Mouse (Mus musculus) kidney, adult 2 months (tissue): Measurements from ENCODE around the gene Mef2c. TPM values are rescaled to one million over a fixed set of nuclear protein-coding genes. Genes with fewer than 3 reads are reported as not detected.

Experiments
- DNase-seq: peaks from one replicate; pipeline ENCODE4 v3.0.0; 2021
- H3K27ac ChIP-seq: fragments of 200-500 bp; 2 replicates; pipeline ENCODE4 v1.5.1; 2012; ENCODE audit warnings: low read depth, low read length, control low read depth, inconsistent platforms; ENCODE audit not compliant: insufficient read depth
- H3K27me3 ChIP-seq: fragments of 200-500 bp; replicated peaks from 2 replicates; pipeline ENCODE4 v1.6.1; 2012; ENCODE audit warnings: mild to moderate bottlenecking, moderate library complexity, low read length, inconsistent platforms; ENCODE audit not compliant: control insufficient read depth, insufficient read depth
- H3K36me3 ChIP-seq: fragments of 200-500 bp; 2 replicates; pipeline ENCODE4 v1.6.1; 2012; ENCODE audit warnings: mild to moderate bottlenecking, moderate library complexity, low read length, inconsistent platforms; ENCODE audit not compliant: control insufficient read depth, insufficient read depth
- H3K4me1 ChIP-seq: fragments of 200-500 bp; 2 replicates; pipeline ENCODE4 v1.6.1; 2011; ENCODE audit warnings: low read length; ENCODE audit not compliant: control insufficient read depth, insufficient read depth
- H3K4me3 ChIP-seq: fragments of 200-500 bp; 2 replicates; pipeline ENCODE4 v1.5.1; 2011; ENCODE audit warnings: mild to moderate bottlenecking, low read depth, low read length, control low read depth; ENCODE audit not compliant: insufficient read depth
- CTCF ChIP-seq: fragments of 200-500 bp; conservative IDR thresholded peaks from 2 replicates; pipeline ENCODE4 v1.5.1; 2011; ENCODE audit warnings: low read depth, mild to moderate bottlenecking, control low read depth, low read length, moderate library complexity, mixed read lengths; ENCODE audit not compliant: insufficient read depth, insufficient read length
- POLR2A ChIP-seq: fragments of 200-500 bp; IDR thresholded peaks from one replicate; pipeline ENCODE4 v1.6.1; 2011; ENCODE audit warnings: low read depth, low read length, control low read depth
- WGBS: fragments of 180-500 bp; shearing (Covaris S2); methylation state at CpG from one replicate; pipeline ENCODE4 v1.1.7; 2018; 5-methylcytosine and 5-hydroxymethylcytosine counted together
- polyA plus RNA-seq: library from polyadenylated mRNA; depleted of rRNA; stranded (reverse); fragments of >200 nt; gene quantifications from 2 replicates; pipeline ENCODE4 v1.2.3, GENCODE M21; 2012

Mef2c gene
- polyA plus RNA-seq, 1 experiment, result 12.8 TPM

DNA sequence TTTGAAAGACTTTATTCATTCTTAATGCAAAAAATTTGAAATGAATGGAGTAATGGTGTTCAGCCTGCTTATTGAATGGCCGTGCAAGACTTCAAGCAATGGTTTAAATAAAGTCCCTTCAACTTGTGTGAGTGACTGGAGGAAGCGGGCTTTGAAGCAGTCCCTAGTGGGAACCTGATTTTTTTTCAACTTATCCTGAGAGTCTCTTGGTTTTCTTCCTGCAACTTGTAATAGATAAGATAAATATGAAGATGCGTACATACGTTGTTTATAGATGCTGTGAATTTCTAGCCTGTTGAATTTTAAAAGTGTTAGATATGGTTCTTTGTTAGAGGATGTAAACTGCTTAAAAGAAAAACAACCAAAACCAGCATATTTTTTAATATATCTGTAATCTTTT, 27.1 kb downstream of the Mef2c start:
- Histone ChIP-seq H3K4me3 (no peak overlapping the region), H3K27me3 (no peaks in the 10 kb centered on the region), H3K36me3 (no peaks in the 10 kb centered on the region), H3K4me1 (no peaks in the 10 kb centered on the region), H3K27ac (no peak overlapping the region)
- TF ChIP-seq POLR2A, result no peak
- no peak for TF ChIP-seq CTCF
- 84% methylated on average over 4 of the region's 4 CpGs for WGBS
- no peak for DNase-seq

DNA sequence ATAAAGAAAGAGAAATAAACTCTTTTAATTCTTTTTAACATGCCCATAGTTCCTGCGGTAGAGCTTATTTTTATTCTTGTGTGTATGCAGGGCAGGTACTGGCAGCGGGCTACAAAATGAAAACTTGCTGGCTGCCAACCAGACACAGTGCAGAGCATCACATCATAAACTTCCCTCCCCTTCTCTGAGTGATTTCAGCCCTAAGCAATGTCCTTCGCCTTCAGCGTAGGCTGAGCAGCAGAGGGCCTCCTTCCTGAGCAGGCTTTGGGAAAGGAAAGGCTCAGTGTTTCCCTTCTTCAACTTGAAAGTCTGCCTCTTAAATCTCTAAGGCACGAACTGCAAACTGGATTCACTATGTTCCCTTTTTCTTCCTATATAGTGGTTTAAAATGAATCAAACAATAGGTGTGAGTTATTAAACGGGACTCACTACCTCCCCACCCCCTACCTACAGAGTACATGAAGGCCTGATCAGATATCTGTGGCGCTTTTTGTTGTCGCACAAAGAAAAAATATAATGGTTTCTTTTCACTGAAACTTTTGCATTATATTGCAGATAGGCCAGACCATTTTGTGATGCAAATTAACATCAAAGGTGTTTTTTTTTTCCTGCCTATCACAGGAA, 28.2 kb downstream of the Mef2c start:
- WGBS, result 50% methylated on average over 8 of the region's 8 CpGs
- Histone ChIP-seq H3K4me3 (no peak overlapping the region), H3K36me3 (no peaks in the 10 kb centered on the region), H3K27ac (no peak overlapping the region), H3K27me3 (no peaks in the 10 kb centered on the region), H3K4me1 (no peaks in the 10 kb centered on the region)
- TF ChIP-seq CTCF, result 0 out of 2 replicates have a peak, but pooled peaks have one; percentile 14
- no peak for TF ChIP-seq POLR2A
- DNase-seq, result peak; percentile 56

DNA sequence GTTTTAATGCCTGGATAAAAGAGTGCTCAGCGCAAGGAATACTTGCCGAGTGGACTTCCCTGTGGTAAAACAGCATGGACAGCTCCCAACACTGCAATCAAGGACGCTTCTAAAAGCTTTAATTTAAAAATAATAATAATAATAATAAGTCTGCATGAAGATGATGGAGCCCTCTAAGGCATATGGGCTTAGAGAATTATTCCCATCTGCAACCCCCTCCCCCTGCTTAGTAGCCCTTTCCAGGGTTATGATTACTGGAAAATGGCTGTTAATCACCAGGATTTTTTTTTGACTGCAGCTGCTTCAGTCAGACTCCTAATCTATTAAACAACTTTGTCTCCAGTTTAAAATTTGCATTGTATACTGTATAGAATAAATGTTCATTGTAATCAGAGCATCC, 32.5 kb downstream of the Mef2c start:
- Histone ChIP-seq H3K27me3 (no peaks in the 10 kb centered on the region), H3K4me3 (no peak overlapping the region), H3K4me1 (no peaks in the 10 kb centered on the region), H3K36me3 (no peaks in the 10 kb centered on the region), H3K27ac (no peak overlapping the region)
- DNase-seq, result no peak
- no peak for TF ChIP-seq POLR2A
- no peak for TF ChIP-seq CTCF
- 78% methylated on average over 3 of the region's 3 CpGs for WGBS

DNA sequence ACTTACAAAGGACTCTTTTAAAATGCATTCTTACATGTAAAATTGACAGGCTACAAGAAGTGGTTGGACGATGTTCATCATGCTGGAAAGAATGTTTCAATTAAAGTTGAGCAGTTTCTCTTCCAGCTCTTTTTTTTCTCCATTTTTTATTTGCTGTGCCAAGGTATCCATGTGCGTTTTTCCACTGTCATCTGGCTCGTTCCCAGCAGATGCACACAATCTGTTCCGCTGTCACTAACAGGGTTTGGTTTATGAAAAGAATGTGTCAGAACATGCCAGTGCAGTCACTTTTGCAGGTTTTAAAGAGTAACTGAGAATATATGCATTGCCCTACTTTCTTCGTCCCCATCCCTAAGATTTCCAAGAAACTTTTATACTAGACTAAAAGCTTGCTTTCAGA, 33.3 kb downstream of the Mef2c start:
- H3K36me3 ChIP-seq, result no peaks in the 10 kb centered on the region

DNA sequence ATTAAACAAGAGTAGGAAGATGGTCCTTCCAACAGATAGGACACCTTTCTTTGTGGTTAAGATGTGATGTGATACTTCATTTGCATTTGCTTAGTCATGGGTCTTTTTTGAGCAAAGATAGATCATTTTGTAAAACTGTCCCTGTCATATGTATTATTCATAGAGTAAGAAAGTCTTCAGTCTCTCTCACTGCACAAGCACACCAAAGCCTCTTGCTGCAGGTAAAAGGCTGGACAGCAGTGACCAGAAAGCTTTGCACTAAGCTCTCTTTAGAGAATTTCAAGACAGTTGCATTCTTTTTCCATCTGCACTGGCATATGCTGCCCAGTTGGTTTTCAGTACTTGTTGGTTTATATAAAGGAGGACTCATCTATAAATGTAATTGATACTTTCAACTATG, 36.1 kb downstream of the Mef2c start:
- no peaks in the 10 kb centered on the region for H3K27me3 ChIP-seq
- DNase-seq, result no peak
- H3K27ac ChIP-seq, result no peak overlapping the region
- no peak overlapping the region for H3K4me3 ChIP-seq
- H3K4me1 ChIP-seq, result no peaks in the 10 kb centered on the region
- H3K36me3 ChIP-seq, result no peaks in the 10 kb centered on the region
- TF ChIP-seq POLR2A, result no peak
- no peak for TF ChIP-seq CTCF

More for the DNA sequence above, 33.3 kb downstream of the Mef2c start:
- DNase-seq, result no peak
- TF ChIP-seq CTCF (no peak), POLR2A (no peak)
- no peak overlapping the region for H3K4me3 ChIP-seq
- H3K4me1 ChIP-seq, result no peaks in the 10 kb centered on the region
- no peak overlapping the region for H3K27ac ChIP-seq
- no peaks in the 10 kb centered on the region for H3K27me3 ChIP-seq
- 65% methylated on average over 5 of the region's 5 CpGs for WGBS

DNA sequence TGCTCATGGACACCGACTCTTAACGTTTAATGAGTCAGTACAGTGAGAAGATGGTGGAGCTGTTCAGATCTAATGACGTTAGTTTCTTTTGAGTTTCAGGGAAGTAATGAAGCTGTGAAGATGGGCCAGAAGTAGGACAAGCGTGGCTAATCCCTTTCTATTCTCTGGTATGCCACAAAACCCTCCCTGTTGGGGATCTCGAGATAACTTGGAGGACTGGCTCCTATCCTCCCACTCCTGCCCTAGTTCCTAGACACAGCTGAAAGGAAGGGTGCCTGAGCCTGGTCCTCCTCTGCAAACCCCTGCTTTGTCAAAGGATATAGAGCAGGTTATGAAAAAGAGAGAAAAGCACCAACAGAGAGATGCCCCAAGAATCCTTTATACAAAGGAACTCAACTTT, 38.8 kb downstream of the Mef2c start:
- 83% methylated on average over 5 of the region's 5 CpGs for WGBS
- H3K27ac ChIP-seq, result no peak overlapping the region
- no peak for DNase-seq
- H3K4me1 ChIP-seq, result no peaks in the 10 kb centered on the region
- no peaks in the 10 kb centered on the region for H3K27me3 ChIP-seq
- TF ChIP-seq POLR2A (no peak), CTCF (no peak)
- H3K4me3 ChIP-seq, result no peak overlapping the region
- no peaks in the 10 kb centered on the region for H3K36me3 ChIP-seq

DNA sequence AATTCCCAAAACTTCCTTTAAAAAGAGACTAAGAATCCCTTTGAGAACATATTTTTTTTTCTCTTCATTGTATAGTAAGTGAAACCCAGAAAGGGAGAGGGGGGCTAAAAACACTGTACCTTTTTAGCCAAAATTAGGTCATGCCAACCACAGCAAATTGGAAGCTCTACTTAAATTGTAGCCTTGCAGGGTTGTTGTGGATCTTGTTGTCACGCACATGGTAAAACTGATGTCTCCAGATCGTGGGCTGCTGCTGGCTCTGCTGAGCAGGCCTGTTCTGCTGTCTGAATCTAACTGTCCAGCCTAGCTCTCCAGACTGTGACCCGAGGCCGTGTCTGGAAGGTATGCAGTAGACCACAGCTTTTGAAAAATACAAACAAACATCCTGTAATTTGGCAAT, 40.9 kb downstream of the Mef2c start:
- Histone ChIP-seq H3K36me3 (no peaks in the 10 kb centered on the region), H3K27me3 (no peaks in the 10 kb centered on the region), H3K4me3 (no peak overlapping the region), H3K4me1 (no peaks in the 10 kb centered on the region), H3K27ac (peak overlapping the region; percentile 64; the same call in 1 of the 2 replicates)
- no peak for TF ChIP-seq POLR2A
- TF ChIP-seq CTCF, result no peak
- 59% methylated on average over 4 of the region's 4 CpGs for WGBS
- no peak for DNase-seq
